Mouse (Mus musculus): ENCODE measurements at regions not wholly inside any gene's neighbourhood (a gene's known extent, or its start where the extent isn't known, plus 50 kb on each side); places are given as distances from the start of the nearest gene placed in this dataset.

DNA sequence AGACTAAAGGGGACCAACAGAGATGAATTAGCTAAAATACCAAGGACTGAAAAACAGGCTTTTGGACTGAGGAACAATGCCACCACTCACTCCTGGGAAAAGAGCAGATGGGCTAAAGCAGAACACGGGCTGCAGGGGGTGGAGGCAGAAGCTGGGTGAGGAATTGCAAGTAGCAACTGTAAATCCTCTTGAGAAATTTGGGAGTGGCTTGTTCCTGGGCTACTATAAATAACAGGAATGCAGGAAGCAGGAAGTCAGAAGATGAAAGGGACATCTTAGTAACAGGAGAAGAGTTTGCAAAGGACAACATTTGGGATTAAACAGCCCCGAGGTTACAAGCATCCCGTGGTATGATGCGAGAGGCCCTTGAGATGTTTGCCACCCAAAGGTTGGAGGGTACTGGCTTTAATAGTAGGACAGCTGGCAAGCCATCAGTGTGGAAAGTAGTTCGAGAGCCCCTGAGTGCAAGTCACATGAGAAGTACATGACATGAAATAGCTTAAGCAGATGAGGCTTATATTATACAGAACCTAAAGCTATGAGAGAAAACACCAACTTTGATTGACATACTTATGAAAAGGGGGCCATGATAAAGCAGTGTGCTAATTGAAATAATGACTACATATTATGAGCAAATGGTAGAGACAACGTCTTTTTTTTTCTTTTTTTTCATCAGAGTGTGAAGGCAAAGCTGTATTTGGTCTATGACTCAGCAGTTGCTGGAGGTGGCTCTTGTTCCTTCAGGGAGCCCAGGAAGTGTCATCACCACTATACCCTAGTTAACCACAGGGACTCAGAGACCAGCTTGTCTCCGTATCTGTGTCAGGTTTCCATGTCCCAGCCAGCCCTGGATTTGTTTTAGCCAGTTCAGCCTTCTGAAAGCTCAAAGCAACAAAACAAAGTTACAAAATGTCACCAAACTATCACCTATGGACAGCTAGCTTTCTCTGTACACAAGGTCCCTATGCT is 357.6 kb upstream of the Acvr2a start:
- Histone ChIP-seq H3K4me2 (ENCODE audit: low read length) (no peak overlapping the region), H3K4me1 (replicated peaks; ENCODE audit: control insufficient read depth, insufficient read depth, low read length) (no peaks in the 10 kb centered on the region; the same call in 1 of the 2 replicates), H3K36me3 (ENCODE audit: control insufficient read depth, insufficient read depth, low read length) (no peaks in the 10 kb centered on the region), H3K27ac (ENCODE audit: low read depth) (no peak overlapping the region), H3K9ac (ENCODE audit: low read length) (no peak overlapping the region), H3K4me3 (ENCODE audit: low read depth, low read length) (no peak overlapping the region), H3K27me3 (replicated peaks; ENCODE audit: control insufficient read depth, insufficient read depth, low read length) (no peaks in the 10 kb centered on the region), H3K9me3 (ENCODE audit: control insufficient read depth, low read length) (no peaks in the 10 kb centered on the region)
- DNase-seq (ENCODE audit: low spot score) (no peak), ATAC-seq (replicated peaks; ENCODE audit: low FRiP score, low TSS enrichment, low read depth) (no peak)
- WGBS = 45% methylated on average over 7 of the region's 7 CpGs

DNA sequence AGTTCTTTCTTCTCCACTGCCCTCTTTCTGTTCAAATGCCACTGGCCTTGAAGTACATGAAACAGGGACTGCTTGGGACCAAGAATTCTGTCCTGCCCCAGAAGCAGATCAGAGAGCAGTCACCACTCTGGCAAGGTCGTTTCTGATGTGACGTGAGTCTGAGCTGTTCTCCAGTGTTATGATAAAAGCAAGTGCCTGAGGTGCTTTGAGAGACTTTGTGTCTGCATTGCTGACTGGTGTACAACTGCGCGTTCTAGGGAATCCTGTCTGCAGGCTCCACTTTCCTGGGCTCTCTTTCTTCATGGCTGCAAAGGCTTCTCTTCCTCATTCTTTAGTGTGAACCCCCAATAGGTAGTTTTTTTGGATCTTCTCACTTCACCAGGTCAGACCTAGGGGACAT is 356.8 kb upstream of the Acvr2a start:
- ATAC-seq (replicated peaks; ENCODE audit: low FRiP score, low TSS enrichment, low read depth) (no peak), DNase-seq (ENCODE audit: low spot score) (no peak)
- Histone ChIP-seq H3K4me1 (replicated peaks; ENCODE audit: control insufficient read depth, insufficient read depth, low read length) (no peaks in the 10 kb centered on the region; the same call in 1 of the 2 replicates), H3K9me3 (ENCODE audit: control insufficient read depth, low read length) (no peaks in the 10 kb centered on the region), H3K27me3 (replicated peaks; ENCODE audit: control insufficient read depth, insufficient read depth, low read length) (no peaks in the 10 kb centered on the region), H3K9ac (ENCODE audit: low read length) (no peak overlapping the region), H3K27ac (ENCODE audit: low read depth) (no peak overlapping the region), H3K4me3 (ENCODE audit: low read depth, low read length) (no peak overlapping the region), H3K36me3 (ENCODE audit: control insufficient read depth, insufficient read depth, low read length) (no peaks in the 10 kb centered on the region), H3K4me2 (ENCODE audit: low read length) (no peak overlapping the region)
- 73% methylated on average over 4 of the region's 4 CpGs for WGBS

DNA sequence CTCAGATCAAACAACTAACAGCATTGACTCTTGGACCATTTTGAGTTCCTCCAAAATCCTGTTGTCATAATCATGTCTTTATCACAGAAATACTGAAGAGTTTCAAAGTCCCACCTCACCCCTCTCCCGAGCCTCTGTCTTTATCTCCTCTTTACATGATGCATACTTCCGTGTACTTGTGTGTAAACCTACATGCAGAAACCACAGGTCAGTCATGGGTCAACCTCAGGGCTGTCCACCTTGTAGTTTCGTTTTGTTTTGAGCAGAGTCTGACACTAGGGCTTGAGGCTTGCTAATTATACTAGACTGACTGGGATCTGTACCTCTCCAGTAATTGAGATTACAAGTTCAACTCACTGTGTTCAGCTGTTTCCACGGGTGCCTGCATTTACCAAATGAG is 348.4 kb upstream of the Acvr2a start:
- H3K9me3 ChIP-seq (ENCODE audit: control insufficient read depth, low read length) = no peaks in the 10 kb centered on the region
- H3K9ac ChIP-seq (ENCODE audit: low read length) = no peak overlapping the region
- ATAC-seq (replicated peaks; ENCODE audit: low FRiP score, low TSS enrichment, low read depth) (no peak), DNase-seq (ENCODE audit: low spot score) (no peak)
- no peaks in the 10 kb centered on the region for H3K27me3 ChIP-seq (replicated peaks; ENCODE audit: control insufficient read depth, insufficient read depth, low read length)
- H3K4me3 ChIP-seq (ENCODE audit: low read depth, low read length) = no peak overlapping the region
- H3K36me3 ChIP-seq (ENCODE audit: control insufficient read depth, insufficient read depth, low read length) = no peaks in the 10 kb centered on the region
- no peaks in the 10 kb centered on the region for H3K4me1 ChIP-seq (replicated peaks; ENCODE audit: control insufficient read depth, insufficient read depth, low read length)
- H3K27ac ChIP-seq (ENCODE audit: low read depth) = no peak overlapping the region
- WGBS = 73% methylated on average over 4 of the region's 4 CpGs
- no peak overlapping the region for H3K4me2 ChIP-seq (ENCODE audit: low read length)

DNA sequence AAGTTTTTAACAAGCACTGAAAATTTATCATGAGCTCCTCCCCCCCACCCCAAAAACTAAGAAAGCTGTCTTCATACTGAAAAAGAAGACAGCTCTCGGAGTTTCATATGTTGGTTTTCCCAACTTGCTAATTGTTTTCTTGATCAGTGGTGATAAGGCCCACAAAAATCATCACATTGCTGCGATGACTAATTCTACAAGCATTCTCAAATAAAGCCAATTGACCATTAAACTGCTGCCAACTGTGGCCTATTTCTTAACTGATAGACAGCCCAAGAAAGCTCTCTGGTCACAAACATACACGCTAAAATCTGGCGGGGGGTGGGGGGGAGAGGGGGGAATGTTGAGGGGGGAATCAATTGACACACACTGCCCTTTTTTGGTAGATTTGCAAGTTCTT is 345.0 kb upstream of the Acvr2a start:
- no peak overlapping the region for H3K9ac ChIP-seq (ENCODE audit: low read length)
- no peaks in the 10 kb centered on the region for H3K9me3 ChIP-seq (ENCODE audit: control insufficient read depth, low read length)
- DNase-seq (ENCODE audit: low spot score) = no peak
- H3K4me1 ChIP-seq (replicated peaks; ENCODE audit: control insufficient read depth, insufficient read depth, low read length) = no peaks in the 10 kb centered on the region
- no peak overlapping the region for H3K4me2 ChIP-seq (ENCODE audit: low read length)
- 83% methylated on average over 4 of the region's 4 CpGs for WGBS
- H3K36me3 ChIP-seq (ENCODE audit: control insufficient read depth, insufficient read depth, low read length) = no peaks in the 10 kb centered on the region
- no peak overlapping the region for H3K4me3 ChIP-seq (ENCODE audit: low read depth, low read length)
- no peak overlapping the region for H3K27ac ChIP-seq (ENCODE audit: low read depth)
- ATAC-seq (replicated peaks; ENCODE audit: low FRiP score, low TSS enrichment, low read depth) = no peak
- H3K27me3 ChIP-seq (replicated peaks; ENCODE audit: control insufficient read depth, insufficient read depth, low read length) = no peaks in the 10 kb centered on the region

DNA sequence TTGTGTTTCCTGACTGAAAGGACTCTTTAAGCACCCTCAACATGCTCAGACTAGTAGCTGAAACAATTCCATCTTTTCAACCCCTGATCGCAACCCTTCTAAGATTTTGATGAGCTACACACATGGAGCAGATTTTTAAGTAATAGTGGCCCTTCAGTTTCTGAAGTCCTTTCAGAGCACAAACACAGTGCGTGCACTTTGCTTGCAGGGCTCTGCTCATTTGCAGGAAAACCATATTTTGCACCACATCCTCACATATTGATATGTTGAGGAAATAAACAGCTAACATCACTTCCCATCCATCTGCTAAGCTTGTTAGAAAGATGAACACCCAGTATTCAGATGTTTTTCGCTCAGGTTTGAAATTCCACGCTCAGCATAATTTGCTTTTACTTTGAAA is 344.6 kb upstream of the Acvr2a start:
- Histone ChIP-seq H3K4me1 (replicated peaks; ENCODE audit: control insufficient read depth, insufficient read depth, low read length) (no peaks in the 10 kb centered on the region), H3K9me3 (ENCODE audit: control insufficient read depth, low read length) (no peaks in the 10 kb centered on the region), H3K4me3 (ENCODE audit: low read depth, low read length) (no peak overlapping the region), H3K27me3 (replicated peaks; ENCODE audit: control insufficient read depth, insufficient read depth, low read length) (no peaks in the 10 kb centered on the region), H3K36me3 (ENCODE audit: control insufficient read depth, insufficient read depth, low read length) (no peaks in the 10 kb centered on the region), H3K9ac (ENCODE audit: low read length) (no peak overlapping the region), H3K4me2 (ENCODE audit: low read length) (no peak overlapping the region), H3K27ac (ENCODE audit: low read depth) (no peak overlapping the region)
- WGBS = 89% methylated on average over 4 of the region's 4 CpGs
- ATAC-seq (replicated peaks; ENCODE audit: low FRiP score, low TSS enrichment, low read depth) (no peak), DNase-seq (ENCODE audit: low spot score) (no peak)

DNA sequence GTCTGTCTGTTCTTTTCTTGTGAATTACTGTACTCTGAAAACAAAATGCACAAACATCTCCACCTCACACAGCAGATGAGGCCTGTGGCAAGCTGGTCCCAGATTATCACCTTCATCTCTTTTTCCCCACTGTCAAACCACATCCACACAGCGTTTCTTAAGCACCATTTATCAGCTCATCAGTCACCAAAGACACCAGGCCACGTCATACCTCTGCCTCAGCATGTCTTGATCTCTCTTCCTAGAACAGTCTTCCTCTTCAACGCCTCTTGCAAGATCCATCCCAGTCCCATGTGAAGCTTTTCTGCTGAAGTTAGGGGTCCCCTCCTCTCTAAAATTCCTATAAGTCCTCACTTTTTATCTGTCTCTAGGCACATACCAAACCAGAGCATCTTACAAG is 340.8 kb upstream of the Acvr2a start:
- DNase-seq (ENCODE audit: low spot score) = no peak
- H3K36me3 ChIP-seq (ENCODE audit: control insufficient read depth, insufficient read depth, low read length) = no peaks in the 10 kb centered on the region
- WGBS = 78% methylated on average over 3 of the region's 3 CpGs
- H3K9ac ChIP-seq (ENCODE audit: low read length) = no peak overlapping the region
- H3K4me1 ChIP-seq (replicated peaks; ENCODE audit: control insufficient read depth, insufficient read depth, low read length) = no peaks in the 10 kb centered on the region
- no peaks in the 10 kb centered on the region for H3K9me3 ChIP-seq (ENCODE audit: control insufficient read depth, low read length)
- no peak overlapping the region for H3K27ac ChIP-seq (ENCODE audit: low read depth)
- no peak overlapping the region for H3K4me3 ChIP-seq (ENCODE audit: low read depth, low read length)
- H3K27me3 ChIP-seq (replicated peaks; ENCODE audit: control insufficient read depth, insufficient read depth, low read length) = no peaks in the 10 kb centered on the region
- no peak overlapping the region for H3K4me2 ChIP-seq (ENCODE audit: low read length)
- ATAC-seq (replicated peaks; ENCODE audit: low FRiP score, low TSS enrichment, low read depth) = no peak

DNA sequence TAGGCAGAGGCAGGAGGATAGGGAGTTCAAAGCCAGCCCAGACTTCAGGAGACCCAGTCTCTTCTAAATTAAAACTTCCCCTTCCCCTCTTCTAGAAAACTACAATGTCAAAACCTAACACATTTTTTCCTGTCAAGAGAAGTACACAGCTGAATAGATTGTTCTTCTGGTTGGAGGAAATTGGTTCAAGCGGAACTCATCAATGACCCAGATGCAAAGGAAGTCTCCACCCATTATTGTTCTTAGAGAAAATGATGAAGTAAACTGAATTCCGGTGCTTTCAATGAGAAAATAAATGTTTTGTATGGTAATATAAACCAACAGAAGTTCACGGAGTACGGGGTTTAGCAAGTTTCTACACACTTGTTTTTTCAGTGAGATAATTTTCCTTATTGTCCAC is 339.3 kb upstream of the Acvr2a start:
- no peak overlapping the region for H3K4me3 ChIP-seq (ENCODE audit: low read depth, low read length)
- WGBS = 72% methylated on average over 4 of the region's 4 CpGs
- no peak for ATAC-seq (replicated peaks; ENCODE audit: low FRiP score, low TSS enrichment, low read depth)
- H3K4me2 ChIP-seq (ENCODE audit: low read length) = no peak overlapping the region
- no peak overlapping the region for H3K9ac ChIP-seq (ENCODE audit: low read length)
- H3K27ac ChIP-seq (ENCODE audit: low read depth) = no peak overlapping the region
- H3K36me3 ChIP-seq (ENCODE audit: control insufficient read depth, insufficient read depth, low read length) = no peaks in the 10 kb centered on the region
- no peaks in the 10 kb centered on the region for H3K4me1 ChIP-seq (replicated peaks; ENCODE audit: control insufficient read depth, insufficient read depth, low read length)
- no peaks in the 10 kb centered on the region for H3K27me3 ChIP-seq (replicated peaks; ENCODE audit: control insufficient read depth, insufficient read depth, low read length)
- no peak for DNase-seq (ENCODE audit: low spot score)
- H3K9me3 ChIP-seq (ENCODE audit: control insufficient read depth, low read length) = no peaks in the 10 kb centered on the region

DNA sequence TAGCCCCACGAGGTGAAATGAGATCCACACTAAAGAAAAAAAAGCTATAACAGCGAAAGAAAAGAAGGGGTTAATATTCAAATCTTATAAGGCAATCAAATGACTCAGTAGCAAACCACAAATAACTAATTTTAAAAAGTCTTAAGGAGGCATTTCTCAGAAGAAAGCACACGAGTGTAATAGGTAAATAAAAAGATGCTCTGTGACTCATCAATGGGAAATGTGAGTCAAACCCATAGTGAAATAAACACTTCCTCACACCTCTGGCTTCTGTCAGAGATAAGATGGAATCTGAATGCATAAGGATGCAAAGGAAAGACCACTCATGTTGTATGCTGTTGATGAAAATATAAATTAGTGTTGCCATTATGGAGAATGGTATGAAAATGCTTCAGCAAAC is 337.1 kb upstream of the Acvr2a start:
- no peak overlapping the region for H3K4me2 ChIP-seq (ENCODE audit: low read length)
- no peak overlapping the region for H3K4me3 ChIP-seq (ENCODE audit: low read depth, low read length)
- H3K36me3 ChIP-seq (ENCODE audit: control insufficient read depth, insufficient read depth, low read length) = no peaks in the 10 kb centered on the region
- H3K9me3 ChIP-seq (ENCODE audit: control insufficient read depth, low read length) = no peaks in the 10 kb centered on the region
- ATAC-seq (replicated peaks; ENCODE audit: low FRiP score, low TSS enrichment, low read depth) (no peak), DNase-seq (ENCODE audit: low spot score) (no peak)
- no peaks in the 10 kb centered on the region for H3K27me3 ChIP-seq (replicated peaks; ENCODE audit: control insufficient read depth, insufficient read depth, low read length)
- no peak overlapping the region for H3K9ac ChIP-seq (ENCODE audit: low read length)
- peaks cover 7% of the 10 kb centered on the region; the same call in 1 of the 2 replicates for H3K4me1 ChIP-seq (replicated peaks; ENCODE audit: control insufficient read depth, insufficient read depth, low read length)
- 41% methylated on average over 3 of the region's 3 CpGs for WGBS
- H3K27ac ChIP-seq (ENCODE audit: low read depth) = no peak overlapping the region

DNA sequence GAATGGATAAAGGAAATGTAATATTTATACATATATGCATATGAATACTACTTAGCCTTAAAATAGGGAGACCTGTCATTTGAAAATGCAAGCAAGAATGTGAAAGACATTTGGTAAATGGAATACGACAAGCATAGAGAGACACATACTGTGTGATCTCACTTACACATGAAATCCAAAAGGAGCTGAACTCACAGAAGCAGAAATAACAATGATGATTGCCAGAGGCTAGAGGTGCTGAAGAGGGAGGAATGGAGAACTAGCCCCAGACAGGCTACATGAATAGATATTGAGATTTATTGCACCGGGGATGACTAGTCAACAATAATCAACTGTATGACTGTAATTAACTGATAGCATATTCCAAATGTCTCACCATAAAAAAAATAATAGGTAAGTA is 336.6 kb upstream of the Acvr2a start:
- no peak overlapping the region for H3K9ac ChIP-seq (ENCODE audit: low read length)
- no peak for ATAC-seq (replicated peaks; ENCODE audit: low FRiP score, low TSS enrichment, low read depth)

More for the DNA sequence above, 336.6 kb upstream of the Acvr2a start:
- WGBS = 69% methylated on average over 2 of the region's 2 CpGs
- H3K27ac ChIP-seq (ENCODE audit: low read depth) = no peak overlapping the region
- H3K4me1 ChIP-seq (replicated peaks; ENCODE audit: control insufficient read depth, insufficient read depth, low read length) = peaks cover 7% of the 10 kb centered on the region; the same call in 1 of the 2 replicates
- no peak for DNase-seq (ENCODE audit: low spot score)
- H3K9me3 ChIP-seq (ENCODE audit: control insufficient read depth, low read length) = no peaks in the 10 kb centered on the region
- H3K36me3 ChIP-seq (ENCODE audit: control insufficient read depth, insufficient read depth, low read length) = no peaks in the 10 kb centered on the region
- no peak overlapping the region for H3K4me3 ChIP-seq (ENCODE audit: low read depth, low read length)
- H3K4me2 ChIP-seq (ENCODE audit: low read length) = no peak overlapping the region
- H3K27me3 ChIP-seq (replicated peaks; ENCODE audit: control insufficient read depth, insufficient read depth, low read length) = no peaks in the 10 kb centered on the region

All from intestine, embryonic 14.5 days (tissue).